Mouse (Mus musculus): ENCODE measurements around the gene Dnajc6.

The Dnajc6 gene

DNA sequence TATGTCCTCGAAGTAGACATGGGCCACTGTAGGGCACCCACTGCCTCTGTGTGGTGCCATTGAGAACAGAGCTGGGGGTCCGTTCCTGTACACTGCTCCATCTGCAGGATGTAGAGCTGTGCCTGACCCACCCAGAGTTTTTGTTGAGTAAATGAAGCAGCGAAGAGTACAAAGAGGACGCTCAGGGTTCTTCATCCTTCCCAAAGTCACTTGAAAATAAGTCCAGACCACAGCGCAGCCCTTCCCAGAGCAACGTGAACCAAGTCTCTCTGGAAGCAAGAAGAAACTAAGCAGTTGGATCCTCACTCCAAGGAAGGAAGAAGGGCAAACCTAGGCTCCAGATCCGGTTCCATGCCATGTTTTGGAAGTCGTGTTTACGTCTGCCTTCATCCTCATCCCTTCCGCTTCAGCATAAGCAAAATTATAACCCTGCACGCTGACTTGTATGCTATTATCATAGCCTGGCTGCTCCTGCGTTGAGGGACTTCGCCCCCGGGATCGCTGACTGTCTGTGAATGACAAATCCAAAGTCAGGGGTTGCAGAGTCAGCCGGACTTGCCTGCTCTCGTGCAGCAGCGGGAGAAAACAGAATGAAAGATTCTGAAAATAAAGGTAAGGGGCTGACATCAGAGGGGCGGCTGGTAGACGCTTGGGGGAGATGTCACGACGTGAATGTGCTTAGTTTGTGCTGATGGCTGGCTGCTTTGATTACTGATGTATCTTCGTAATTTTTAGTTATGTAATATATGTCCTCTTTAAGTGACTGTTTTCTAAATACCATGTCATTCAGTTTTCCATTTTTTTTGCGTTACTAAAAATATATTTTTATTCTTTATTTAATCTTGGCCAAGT is 11.3 kb downstream of the Dnajc6 start:
- DNase-seq: peak in 1 of 2 experiments; percentile 37

DNA sequence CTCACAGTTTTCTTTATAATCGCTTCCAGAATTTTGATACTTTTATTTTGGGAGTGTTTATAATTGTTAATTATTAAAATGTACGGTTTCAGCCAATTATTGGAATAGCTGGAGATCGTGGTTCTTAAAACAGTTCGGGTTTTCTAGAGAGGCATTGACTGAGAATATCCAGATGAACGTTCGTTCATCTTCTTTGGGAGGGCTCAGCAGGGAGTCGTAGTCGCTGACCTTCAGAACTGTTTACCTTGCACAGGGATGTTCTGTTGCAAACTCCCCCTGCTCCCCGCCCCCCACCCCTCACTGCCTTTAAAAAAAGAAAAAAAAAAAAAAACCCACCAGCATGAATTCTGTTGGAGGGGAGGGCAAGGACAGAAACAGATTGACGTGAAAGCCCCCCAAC is 12.0 kb downstream of the Dnajc6 start:
- DNase-seq: no peak

DNA sequence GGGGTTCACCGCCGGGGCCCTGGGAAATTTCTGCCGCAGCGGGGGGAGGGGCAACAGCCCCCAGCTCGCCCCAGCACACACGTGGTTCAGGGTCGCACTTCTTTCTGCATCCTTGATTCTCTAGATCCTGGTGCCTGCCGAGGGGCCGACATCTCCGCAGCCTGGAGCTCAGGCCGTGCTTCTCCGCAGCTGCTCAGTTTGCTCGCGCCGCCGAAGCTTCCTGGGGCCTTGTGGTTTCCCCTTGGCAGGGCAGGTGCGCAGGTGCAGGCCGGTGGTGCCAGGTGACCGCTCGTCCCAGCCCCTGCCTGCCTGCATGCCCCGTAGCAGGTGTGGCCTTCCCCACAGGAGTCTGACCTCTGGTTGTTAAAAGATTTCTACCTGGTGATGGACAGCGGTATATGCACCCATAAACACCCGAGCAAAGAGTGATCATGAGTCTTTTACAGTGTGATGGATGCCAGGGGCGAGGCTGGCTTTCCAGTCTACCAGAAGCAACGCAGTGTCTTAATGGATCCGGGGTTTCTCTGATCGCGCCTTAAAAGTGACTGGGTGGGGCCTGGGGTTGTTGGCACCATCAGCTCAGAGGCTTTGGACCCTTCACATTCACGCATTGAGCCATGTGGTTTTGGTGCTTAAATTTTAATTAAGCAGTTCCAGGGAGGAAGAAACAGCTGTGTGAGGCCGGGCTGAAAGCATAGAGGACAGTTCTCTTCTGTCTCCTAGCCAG is 12.6 kb downstream of the Dnajc6 start:
- DNase-seq: peak; percentile 9 to 26

DNA sequence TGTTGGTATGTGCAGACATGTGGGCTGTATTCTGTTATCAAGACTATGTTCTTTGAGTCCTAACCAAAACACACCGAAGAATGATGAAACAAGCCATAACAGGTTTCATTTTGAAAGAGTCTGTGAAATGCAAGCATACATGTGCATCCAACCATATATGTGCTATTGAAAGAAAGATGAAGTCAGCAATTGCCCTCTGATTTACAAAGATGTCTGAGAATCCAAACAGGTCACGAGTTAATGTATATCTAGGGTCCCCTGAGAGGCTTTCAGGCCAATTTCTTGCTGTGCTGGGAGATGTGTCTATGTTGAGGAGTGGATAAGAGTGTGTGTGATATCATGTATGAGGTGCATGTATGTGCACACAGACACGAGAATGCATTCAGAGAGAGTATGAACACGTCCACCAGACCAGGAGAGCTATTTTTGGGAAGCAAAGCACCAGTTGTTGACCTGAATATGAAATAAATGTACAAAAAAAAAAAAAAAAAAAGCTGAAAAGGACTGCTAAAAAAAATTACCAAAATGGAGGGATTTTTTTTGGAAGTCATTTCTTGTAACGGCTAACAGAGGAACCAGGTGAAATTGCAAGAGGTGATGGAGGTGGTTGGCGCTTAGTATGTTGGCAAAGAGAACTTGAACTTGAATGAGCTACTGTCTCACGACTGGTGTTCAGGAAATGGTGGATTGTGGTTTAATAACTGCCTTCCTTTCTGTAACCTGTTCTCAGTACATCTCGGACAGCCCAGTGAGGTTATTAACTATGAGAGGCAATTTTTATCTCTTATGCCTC is 13.9 kb downstream of the Dnajc6 start:
- DNase-seq: no peak

DNA sequence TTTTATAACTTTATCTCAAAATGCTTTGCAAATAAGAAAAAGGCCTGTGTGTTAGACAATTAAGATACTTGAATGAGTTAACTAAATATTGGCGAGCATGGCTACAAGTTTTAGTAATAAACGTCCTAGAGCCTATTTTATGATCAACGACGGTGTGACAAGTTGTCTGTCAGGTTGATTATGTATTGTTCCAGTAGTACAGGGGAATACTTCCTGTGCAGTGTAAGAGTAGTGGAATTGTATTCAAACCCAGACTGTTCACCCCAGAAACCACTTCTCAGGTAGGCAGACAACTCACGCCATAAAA is 14.4 kb downstream of the Dnajc6 start:
- DNase-seq: no peak

DNA sequence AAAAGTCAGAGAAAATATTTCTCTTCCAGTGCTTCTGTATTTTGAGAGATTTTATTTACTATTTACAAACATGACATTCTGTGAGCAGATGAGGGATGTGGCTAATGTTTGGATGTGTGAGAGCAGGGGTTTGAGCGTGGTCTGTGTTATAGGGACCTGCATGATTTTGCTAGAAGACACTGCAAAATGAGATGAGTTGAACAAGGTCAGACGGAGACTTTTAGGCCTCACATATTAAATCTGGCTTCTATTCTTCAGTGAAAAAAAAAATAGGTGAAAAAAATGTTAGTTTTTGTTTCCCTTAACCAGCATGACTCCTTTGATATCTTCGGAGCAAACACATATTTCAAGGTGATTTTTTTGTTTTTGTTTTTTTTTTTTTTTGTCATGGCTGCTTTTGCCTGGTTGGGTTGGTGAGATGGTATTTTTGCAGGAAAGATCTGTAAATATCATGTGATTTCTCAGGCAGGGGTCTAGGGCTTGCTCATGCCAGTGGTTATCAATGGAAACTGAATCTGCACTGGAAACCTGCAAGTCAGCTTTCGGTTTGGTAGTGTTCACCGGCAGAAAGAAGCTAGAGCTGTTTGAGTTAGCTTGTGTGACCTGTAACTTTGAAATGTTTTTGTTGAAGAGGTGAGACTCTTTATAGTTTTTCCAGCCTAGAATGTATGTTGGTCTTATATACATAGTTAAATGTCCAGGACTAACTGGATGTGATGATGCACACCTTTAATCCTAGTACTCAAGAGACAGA is 15.5 kb downstream of the Dnajc6 start:
- no peak for DNase-seq

DNA sequence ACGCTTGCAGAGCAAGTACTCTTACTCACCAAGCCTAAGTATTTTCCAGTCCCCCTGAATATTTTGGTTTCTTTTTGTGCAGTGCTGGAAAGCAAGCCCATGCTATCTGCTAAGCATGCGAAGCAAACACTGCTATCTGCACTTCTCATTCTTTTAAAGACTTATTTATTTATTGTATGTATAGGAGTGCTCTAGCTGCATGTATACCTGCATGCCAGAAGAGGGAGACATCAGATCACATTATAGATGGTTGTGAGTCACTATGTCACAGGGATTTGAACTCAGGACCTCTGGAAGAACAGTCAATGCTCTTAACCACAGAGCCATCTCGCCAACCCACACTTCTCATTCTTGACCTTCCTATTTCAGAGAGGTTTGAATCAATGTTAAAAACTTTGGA is 16.8 kb downstream of the Dnajc6 start:
- no peak for DNase-seq

DNA sequence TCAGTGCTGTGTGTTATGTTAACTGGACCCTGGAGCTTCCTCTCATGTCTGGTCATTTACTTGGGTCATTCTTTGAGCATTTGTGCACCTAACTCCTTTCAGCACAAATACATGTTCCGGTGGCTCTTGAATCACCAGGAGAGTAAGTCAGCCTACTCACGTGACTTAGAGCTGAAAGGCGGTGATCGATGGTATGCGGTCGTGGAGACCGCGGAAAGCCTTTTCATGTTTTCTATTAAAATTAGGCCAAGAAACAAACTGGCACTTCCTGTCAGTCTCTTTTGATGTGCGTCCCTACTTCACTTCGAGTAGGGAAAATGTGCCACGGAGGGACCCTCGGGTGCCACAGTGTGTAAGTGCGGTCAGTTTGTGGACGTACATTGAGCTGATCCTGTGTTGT is 19.4 kb downstream of the Dnajc6 start:
- no peak for DNase-seq

DNA sequence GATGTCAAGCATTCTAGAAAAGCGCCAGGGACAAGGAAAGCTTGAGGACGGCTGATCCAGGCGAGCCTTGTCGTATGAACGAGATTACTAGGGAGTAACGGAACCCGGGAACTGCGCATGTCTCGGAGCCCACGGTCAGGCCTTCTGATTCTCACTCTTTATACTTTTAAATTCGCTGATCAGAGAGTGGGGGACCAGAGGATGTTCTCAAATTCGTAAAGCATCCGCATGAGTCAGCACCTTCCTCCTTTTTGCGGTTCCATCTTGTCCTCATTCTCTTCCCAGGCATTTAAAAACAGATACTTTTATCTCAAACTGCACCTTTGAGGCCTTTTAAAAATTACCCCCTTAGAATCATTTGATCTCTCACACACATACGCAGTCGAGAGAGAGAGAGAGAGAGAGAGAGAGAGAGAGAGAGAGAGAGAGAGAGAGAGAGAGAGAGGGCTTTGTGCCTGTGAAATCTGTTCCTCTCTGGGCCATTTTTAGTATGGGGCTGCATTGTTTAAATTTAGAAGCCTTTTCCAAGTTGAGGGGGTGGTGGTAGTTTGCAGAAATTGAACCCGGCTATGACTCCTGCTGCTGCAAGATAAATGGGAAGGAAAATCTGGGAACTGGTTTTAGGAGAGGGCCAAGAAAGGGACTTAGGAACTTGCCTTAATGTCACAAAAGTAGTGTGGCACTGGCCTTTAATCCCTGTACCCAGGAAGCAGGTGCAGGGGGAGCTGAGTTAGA is 20.2 kb downstream of the Dnajc6 start:
- DNase-seq: no peak

DNA sequence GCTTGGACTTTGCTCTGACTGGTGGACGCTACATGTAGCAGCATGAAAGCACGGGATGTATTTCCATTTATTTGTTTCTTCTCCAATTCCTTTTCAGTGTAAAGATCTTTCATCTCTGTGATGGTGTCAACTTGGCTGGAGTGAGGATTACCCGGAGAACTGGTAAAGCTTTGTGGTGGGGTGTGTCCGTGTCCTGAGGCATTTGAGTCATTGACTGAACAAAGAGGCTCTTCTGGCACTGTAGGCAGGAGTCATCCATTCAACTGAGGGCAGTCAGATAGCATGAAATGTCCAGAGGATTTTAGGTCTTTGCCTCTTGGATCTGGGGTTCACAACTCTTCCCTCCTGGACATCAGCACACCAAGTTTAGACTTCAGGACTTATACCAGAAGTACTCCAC is 35.5 kb downstream of the Dnajc6 start:
- no peak for DNase-seq

DNA sequence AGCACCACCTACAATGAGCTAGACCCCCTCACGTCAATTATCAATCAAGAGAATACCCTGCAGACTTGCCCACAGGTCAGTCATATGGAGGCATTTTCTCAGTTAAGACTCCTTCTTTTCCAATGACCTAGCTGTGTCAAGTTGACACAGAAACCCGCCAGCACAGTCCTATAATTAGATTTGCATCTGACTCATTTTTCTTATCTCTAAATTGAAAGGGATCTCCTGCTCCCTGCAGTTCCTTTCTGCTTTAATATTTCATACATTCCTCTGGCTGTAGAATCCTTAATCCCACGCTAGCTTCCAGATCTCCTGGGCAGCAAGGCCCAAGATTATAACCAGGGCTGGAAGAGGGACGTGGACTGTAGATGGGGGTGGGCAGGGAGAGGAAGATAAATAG is 44.1 kb downstream of the Dnajc6 start:
- DNase-seq: no peak

DNA sequence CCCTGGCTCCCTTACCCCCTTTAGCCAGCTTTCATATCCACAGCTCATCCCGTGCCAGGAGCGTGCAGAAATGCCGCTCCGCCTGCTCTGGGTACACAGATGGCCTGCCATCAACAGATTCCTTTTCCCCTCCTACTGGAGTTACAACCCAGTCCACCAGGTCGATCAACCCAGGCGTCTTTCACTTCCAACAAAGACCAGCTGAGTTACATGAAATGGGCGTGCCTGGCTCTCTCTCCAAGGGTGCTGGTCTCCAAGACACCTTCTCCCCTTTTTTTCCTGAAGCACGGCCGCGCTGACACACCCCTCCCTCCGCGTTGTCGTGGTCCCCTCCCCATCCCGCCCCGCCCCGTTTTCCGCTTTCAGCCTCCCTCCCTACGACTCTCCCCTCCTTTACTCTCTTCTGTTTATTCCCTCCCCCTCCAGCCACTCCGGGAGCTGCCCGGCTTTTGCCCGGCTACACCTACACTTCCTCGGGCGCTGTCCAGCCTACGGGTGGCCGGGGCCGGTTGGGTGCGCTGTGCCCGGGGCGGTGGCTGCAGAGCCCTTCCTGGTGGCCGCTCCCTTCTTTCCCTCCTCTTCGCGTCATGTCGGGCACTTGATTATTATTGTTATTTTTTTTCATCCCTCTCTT is 53.6 kb downstream of the Dnajc6 start:
- DNase-seq: peak; percentile 19 to 27

DNA sequence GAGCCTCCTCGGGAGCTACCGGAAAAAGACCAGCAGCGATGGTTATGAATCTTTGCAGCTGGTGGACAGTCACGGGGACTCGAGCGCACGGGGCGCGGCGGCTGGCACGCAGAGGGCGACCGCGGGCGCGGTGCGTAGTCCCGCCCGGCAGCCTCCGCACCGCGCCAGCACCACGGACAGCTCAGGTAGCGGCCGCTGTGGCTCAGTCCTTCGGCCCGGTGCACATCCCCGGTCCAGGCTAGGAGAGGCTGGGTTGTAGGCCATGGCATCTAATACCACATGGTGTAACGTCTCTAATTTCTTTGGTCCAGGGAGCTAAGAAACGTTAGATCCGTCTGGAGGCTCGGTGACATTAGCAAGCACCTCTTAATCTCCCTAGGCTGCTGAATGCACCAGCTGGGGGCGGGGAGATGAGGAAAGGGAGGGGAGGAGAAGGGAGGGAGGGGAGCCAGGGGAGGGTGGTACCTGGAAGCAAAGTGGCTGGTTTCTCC is 54.3 kb downstream of the Dnajc6 start:
- peak; percentile 46 for DNase-seq

DNA sequence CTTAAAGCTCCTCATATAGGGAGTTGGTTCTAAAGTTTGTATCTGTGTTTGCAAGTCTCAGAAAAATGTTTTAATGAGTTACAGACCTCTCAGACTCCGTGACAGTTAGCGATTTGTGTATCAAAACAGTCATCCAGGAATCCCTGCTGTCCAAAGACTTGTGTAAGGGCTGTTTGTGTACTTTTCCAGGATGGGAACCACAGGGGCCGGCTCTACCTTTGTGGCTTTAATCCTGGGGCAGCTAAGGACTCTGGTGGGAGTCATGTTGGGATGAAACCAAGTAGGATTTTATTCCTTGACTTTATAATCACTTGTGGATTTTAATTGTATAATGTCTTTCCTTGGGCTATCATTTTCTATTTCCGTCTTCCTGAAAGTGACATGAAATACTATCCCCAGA is 55.0 kb downstream of the Dnajc6 start:
- DNase-seq: no peak

DNA sequence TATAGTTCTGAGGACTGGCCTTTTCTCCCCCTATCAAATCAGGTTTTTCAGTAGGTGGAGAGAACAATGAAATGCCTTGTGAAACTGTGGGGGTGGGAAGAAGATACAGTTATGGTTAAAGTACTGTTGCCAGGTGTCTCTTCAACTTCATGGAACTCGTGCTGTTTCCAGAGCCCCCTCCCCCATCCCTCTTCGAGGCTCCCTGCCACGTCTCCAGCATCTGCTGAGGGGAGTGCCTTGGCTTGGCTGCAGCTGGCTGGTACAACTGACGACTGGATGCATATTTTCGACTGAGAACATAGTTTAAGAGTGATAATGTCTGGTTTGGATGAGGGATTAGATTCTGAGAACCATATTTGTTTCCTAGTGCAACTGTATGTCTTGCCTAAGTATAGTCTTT is 55.9 kb downstream of the Dnajc6 start:
- no peak for DNase-seq

DNA sequence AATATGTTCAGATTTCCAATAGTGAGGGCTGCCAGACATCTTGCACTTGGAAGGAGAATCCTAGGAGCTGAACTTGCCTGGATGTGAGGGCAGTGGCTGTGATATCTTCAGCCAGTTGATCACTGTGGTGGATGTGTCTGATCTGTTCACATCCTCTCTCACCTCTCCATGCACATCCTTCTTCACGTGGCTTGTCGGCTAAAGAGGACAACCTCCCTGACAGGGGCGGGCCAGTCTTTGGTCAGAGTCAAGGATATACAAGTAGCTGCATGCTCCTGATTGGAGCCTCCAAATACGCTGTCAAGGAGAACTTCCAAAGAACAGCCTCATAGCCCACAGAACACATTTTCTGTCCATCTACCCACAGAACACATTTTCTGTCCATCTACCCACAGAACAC is 58.6 kb downstream of the Dnajc6 start:
- DNase-seq: no peak

DNA sequence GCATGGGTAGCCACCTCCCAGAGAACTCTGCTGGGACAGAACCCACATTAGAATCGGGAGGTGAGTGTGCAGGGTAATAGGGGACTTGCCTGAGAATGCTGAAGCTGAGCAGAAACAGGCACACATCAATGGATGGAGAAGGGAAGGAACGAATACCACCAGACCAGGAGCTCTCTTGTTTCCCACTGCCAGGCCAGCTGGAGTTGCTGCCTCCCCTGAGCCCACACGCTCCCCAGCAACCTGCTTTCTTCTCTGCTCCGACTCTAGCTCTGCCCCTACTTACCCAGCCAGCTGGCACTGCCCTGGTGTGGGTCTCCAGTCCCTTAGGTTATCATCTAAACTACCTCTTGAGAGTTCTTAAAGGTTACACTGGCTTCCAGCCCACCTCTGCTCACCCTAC is 63.7 kb downstream of the Dnajc6 start:
- DNase-seq: no peak

DNA sequence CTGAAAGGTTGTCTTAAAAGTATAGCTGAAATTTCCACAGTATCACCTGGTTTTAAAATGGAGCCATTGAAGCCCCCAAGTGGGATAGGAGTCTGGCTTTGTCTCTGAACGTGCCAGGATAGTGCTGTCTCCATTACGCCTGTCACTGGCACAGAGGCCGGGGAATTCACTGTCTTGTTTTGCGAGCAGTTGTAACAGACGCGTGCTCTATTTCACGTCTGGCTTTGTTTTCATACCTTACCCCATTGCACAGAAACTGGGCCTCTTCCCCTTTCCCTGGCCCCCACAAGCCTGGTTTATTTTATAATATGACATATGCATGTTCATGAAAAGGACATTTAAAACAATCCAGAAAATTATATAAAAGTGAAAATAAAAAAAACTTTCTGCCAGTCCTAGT is 66.4 kb downstream of the Dnajc6 start:
- DNase-seq: no peak

DNA sequence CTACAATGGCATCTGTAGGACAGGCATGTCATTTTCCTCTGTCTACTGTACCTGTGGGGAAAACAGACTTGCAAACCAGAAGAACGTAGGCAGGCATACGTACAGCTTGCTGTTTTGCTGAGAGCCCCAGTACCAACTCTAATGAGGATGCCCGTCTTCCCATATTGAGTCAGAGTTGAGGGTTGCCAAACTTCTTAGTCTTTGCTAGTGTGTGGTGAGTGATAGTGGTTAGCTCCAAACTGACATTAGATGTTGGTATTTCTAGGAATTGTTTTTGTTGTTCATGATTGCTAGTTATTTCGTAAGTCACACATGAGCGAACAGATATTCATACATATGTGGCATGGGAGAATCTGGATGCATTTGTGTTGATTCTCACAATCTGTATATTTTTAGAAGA is 67.2 kb downstream of the Dnajc6 start:
- DNase-seq: no peak

DNA sequence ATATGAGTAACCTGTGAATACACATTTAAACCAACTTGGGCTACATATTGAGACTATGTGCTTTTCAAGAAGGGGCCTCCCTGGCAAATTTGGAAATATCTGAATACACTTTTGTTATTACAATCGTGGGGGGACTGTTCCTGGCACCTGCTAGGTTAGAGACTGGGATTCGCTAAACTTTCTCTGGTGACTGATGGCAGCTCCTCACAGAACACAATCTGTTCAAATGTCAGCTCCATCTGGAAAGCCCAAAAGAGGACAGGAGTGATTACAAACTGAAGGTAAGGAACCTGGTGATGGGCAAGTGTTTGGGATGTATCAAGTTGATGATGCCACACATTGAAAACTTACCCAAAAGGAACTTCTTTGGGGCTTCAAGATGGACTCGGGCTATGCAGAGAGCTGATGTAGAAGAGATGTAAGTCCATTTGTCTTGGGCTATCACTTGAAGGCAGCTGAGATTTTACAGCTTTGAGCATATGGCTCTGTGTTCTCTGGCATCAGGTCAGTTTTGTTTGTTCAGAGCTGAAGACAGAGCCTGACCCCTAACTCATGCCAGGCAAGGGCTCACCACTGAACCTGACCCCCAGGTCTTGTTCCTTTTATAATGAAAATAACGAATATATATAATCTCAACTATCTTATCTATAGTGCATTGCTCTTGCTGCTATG is 68.4 kb downstream of the Dnajc6 start:
- no peak for DNase-seq

DNA sequence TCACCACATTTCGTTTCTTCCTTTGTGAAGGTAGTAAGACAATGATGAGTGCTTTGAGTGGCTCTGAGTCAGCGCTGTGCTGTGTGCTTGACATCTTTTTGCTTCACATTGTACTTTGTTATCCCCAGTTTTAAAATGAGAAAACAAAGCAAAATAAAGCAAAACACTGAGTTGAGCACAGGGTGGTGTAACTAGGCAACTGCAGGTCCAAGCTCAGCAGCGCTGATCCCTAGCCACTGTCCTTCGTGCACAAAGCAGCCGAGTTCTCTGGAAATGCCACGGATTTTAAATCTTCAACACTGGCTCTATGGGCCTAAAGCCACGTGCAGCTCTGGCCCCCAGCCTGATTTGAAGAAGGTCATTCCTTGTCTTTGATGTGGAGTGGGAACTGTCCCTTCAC is 72.6 kb downstream of the Dnajc6 start:
- no peak for DNase-seq
